Mouse (Mus musculus): ENCODE measurements at regions not wholly inside any gene's neighbourhood (a gene's known extent, or its start where the extent isn't known, plus 50 kb on each side); places are given as distances from the start of the nearest gene placed in this dataset.

- H3K27ac ChIP-seq (ENCODE audit: low read depth): no peak overlapping the region
- no peak overlapping the region for H3K9ac ChIP-seq (replicated peaks; ENCODE audit: low read depth, low read length)
- H3K4me3 ChIP-seq (ENCODE audit: low read depth, low read length): no peak overlapping the region
- H3K27me3 ChIP-seq (ENCODE audit: control insufficient read depth, insufficient read depth, low read length): no peaks in the 10 kb centered on the region
- no peaks in the 10 kb centered on the region for H3K9me3 ChIP-seq (replicated peaks; ENCODE audit: control insufficient read depth, low read length)
- TF ChIP-seq CTCF (IDR thresholded peaks at IDR 0.05; ENCODE audit: low read depth) (no peak), EP300 (IDR thresholded peaks at IDR 0.05; ENCODE audit: low read depth) (no peak)
- no peak overlapping the region for H3K4me2 ChIP-seq (ENCODE audit: low read depth, low read length)
- no peaks in the 10 kb centered on the region for H3K4me1 ChIP-seq (ENCODE audit: control insufficient read depth, insufficient read depth)
- DNase-seq (ENCODE audit: low spot score) (no peak), ATAC-seq (ENCODE audit: insufficient read depth, low read depth) (no peak)
- 90% methylated on average over 7 of the region's 7 CpGs for WGBS
- no peaks in the 10 kb centered on the region for H3K36me3 ChIP-seq (replicated peaks; ENCODE audit: control insufficient read depth, insufficient read depth, low read length)
Observed at GRCm38 (mm10) chr13:57099601-57100000, 203.8 kb upstream of the Trpc7 start.

- Histone ChIP-seq H3K27ac (ENCODE audit: low read depth) (no peak overlapping the region), H3K9me3 (replicated peaks; ENCODE audit: control insufficient read depth, low read length) (no peaks in the 10 kb centered on the region), H3K4me1 (ENCODE audit: control insufficient read depth, insufficient read depth) (no peaks in the 10 kb centered on the region), H3K27me3 (ENCODE audit: control insufficient read depth, insufficient read depth, low read length) (0 out of 2 replicates have a peak, but pooled peaks cover 5% of the 10 kb centered on the region), H3K4me2 (ENCODE audit: low read depth, low read length) (no peak overlapping the region), H3K4me3 (ENCODE audit: low read depth, low read length) (no peak overlapping the region), H3K36me3 (replicated peaks; ENCODE audit: control insufficient read depth, insufficient read depth, low read length) (no peaks in the 10 kb centered on the region), H3K9ac (replicated peaks; ENCODE audit: low read depth, low read length) (no peak overlapping the region)
- ATAC-seq (ENCODE audit: insufficient read depth, low read depth) (no peak), DNase-seq (ENCODE audit: low spot score) (no peak)
- 86% methylated on average over 8 of the region's 8 CpGs for WGBS
- TF ChIP-seq EP300 (IDR thresholded peaks at IDR 0.05; ENCODE audit: low read depth) (no peak), CTCF (IDR thresholded peaks at IDR 0.05; ENCODE audit: low read depth) (no peak)
Observed at GRCm38 (mm10) chr13:57091886-57092285, 196.1 kb upstream of the Trpc7 start.

GRCm38 (mm10) chr13:57089381-57090075 is 193.7 kb upstream of the Trpc7 start:
- H3K4me1 ChIP-seq (ENCODE audit: control insufficient read depth, insufficient read depth): no peaks in the 10 kb centered on the region
- H3K27me3 ChIP-seq (ENCODE audit: control insufficient read depth, insufficient read depth, low read length): 0 out of 2 replicates have a peak, but pooled peaks cover 5% of the 10 kb centered on the region
- H3K4me3 ChIP-seq (ENCODE audit: low read depth, low read length): no peak overlapping the region
- no peaks in the 10 kb centered on the region for H3K9me3 ChIP-seq (replicated peaks; ENCODE audit: control insufficient read depth, low read length)
- DNase-seq (ENCODE audit: low spot score) (no peak), ATAC-seq (ENCODE audit: insufficient read depth, low read depth) (no peak)
- no peak overlapping the region for H3K27ac ChIP-seq (ENCODE audit: low read depth)
- H3K36me3 ChIP-seq (replicated peaks; ENCODE audit: control insufficient read depth, insufficient read depth, low read length): no peaks in the 10 kb centered on the region
- TF ChIP-seq CTCF (IDR thresholded peaks at IDR 0.05; ENCODE audit: low read depth) (no peak), EP300 (IDR thresholded peaks at IDR 0.05; ENCODE audit: low read depth) (no peak)
- no peak overlapping the region for H3K9ac ChIP-seq (replicated peaks; ENCODE audit: low read depth, low read length)
- 72% methylated on average over 13 of the region's 13 CpGs for WGBS
- H3K4me2 ChIP-seq (ENCODE audit: low read depth, low read length): no peak overlapping the region

GRCm38 (mm10) chr13:57087966-57088365 is 192.2 kb upstream of the Trpc7 start:
- H3K36me3 ChIP-seq (replicated peaks; ENCODE audit: control insufficient read depth, insufficient read depth, low read length): no peaks in the 10 kb centered on the region
- H3K4me3 ChIP-seq (ENCODE audit: low read depth, low read length): no peak overlapping the region
- DNase-seq (ENCODE audit: low spot score): no peak
- no peak overlapping the region for H3K9ac ChIP-seq (replicated peaks; ENCODE audit: low read depth, low read length)
- 78% methylated on average over 6 of the region's 6 CpGs for WGBS
- no peak for TF ChIP-seq CTCF (IDR thresholded peaks at IDR 0.05; ENCODE audit: low read depth)
- TF ChIP-seq EP300 (IDR thresholded peaks at IDR 0.05; ENCODE audit: low read depth): no peak
- H3K4me2 ChIP-seq (ENCODE audit: low read depth, low read length): no peak overlapping the region
- H3K4me1 ChIP-seq (ENCODE audit: control insufficient read depth, insufficient read depth): no peaks in the 10 kb centered on the region
- 0 out of 2 replicates have a peak, but pooled peaks cover 5% of the 10 kb centered on the region for H3K27me3 ChIP-seq (ENCODE audit: control insufficient read depth, insufficient read depth, low read length)
- H3K9me3 ChIP-seq (replicated peaks; ENCODE audit: control insufficient read depth, low read length): no peaks in the 10 kb centered on the region
- H3K27ac ChIP-seq (ENCODE audit: low read depth): no peak overlapping the region
- no peak for ATAC-seq (ENCODE audit: insufficient read depth, low read depth)

GRCm38 (mm10) chr13:57087398-57087797 is 191.6 kb upstream of the Trpc7 start:
- DNase-seq (ENCODE audit: low spot score) (no peak), ATAC-seq (ENCODE audit: insufficient read depth, low read depth) (no peak)
- Histone ChIP-seq H3K9ac (replicated peaks; ENCODE audit: low read depth, low read length) (no peak overlapping the region), H3K27ac (ENCODE audit: low read depth) (no peak overlapping the region), H3K36me3 (replicated peaks; ENCODE audit: control insufficient read depth, insufficient read depth, low read length) (no peaks in the 10 kb centered on the region), H3K9me3 (replicated peaks; ENCODE audit: control insufficient read depth, low read length) (no peaks in the 10 kb centered on the region), H3K4me1 (ENCODE audit: control insufficient read depth, insufficient read depth) (no peaks in the 10 kb centered on the region), H3K4me2 (ENCODE audit: low read depth, low read length) (no peak overlapping the region), H3K4me3 (ENCODE audit: low read depth, low read length) (no peak overlapping the region), H3K27me3 (ENCODE audit: control insufficient read depth, insufficient read depth, low read length) (0 out of 2 replicates have a peak, but pooled peaks cover 5% of the 10 kb centered on the region)
- WGBS: 72% methylated on average over 5 of the region's 5 CpGs
- TF ChIP-seq CTCF (IDR thresholded peaks at IDR 0.05; ENCODE audit: low read depth) (no peak), EP300 (IDR thresholded peaks at IDR 0.05; ENCODE audit: low read depth) (no peak)

- no peak overlapping the region for H3K4me2 ChIP-seq (ENCODE audit: low read depth, low read length)
- H3K4me3 ChIP-seq (ENCODE audit: low read depth, low read length): no peak overlapping the region
- WGBS: 62% methylated on average over 5 of the region's 5 CpGs
- H3K27ac ChIP-seq (ENCODE audit: low read depth): no peak overlapping the region
- H3K36me3 ChIP-seq (replicated peaks; ENCODE audit: control insufficient read depth, insufficient read depth, low read length): no peaks in the 10 kb centered on the region
- ATAC-seq (ENCODE audit: insufficient read depth, low read depth) (no peak), DNase-seq (ENCODE audit: low spot score) (no peak)
- TF ChIP-seq CTCF (IDR thresholded peaks at IDR 0.05; ENCODE audit: low read depth) (no peak), EP300 (IDR thresholded peaks at IDR 0.05; ENCODE audit: low read depth) (no peak)
- no peak overlapping the region for H3K9ac ChIP-seq (replicated peaks; ENCODE audit: low read depth, low read length)
- H3K9me3 ChIP-seq (replicated peaks; ENCODE audit: control insufficient read depth, low read length): no peaks in the 10 kb centered on the region
- 0 out of 2 replicates have a peak, but pooled peaks cover 5% of the 10 kb centered on the region for H3K27me3 ChIP-seq (ENCODE audit: control insufficient read depth, insufficient read depth, low read length)
- H3K4me1 ChIP-seq (ENCODE audit: control insufficient read depth, insufficient read depth): no peaks in the 10 kb centered on the region
Observed at GRCm38 (mm10) chr13:57083751-57084150, 188.0 kb upstream of the Trpc7 start.
